Mouse (Mus musculus) limb, embryonic 13.5 days (tissue): ENCODE results near the gene Psmc5. TPM values are rescaled to one million over a fixed set of nuclear protein-coding genes. Genes with fewer than 3 reads are reported as not detected.

Experiments
- ATAC-seq: fragments of 200-750 bp; cut with Nextera tagmentation; 2 replicates; pipeline ENCODE4 v1.8.0; 2017; ENCODE audit warnings: low read depth, moderate number of reproducible peaks, moderate TSS enrichment; ENCODE audit not compliant: low FRiP score
- H3K27ac ChIP-seq: fragments of 300-500 bp; sonication (generic); 2 replicates; pipeline ENCODE4 v1.5.1; 2015; ENCODE audit warnings: inconsistent platforms, mild to moderate bottlenecking, moderate library complexity
- H3K27me3 ChIP-seq: fragments of 300-500 bp; sonication (generic); 2 replicates; pipeline ENCODE4 v1.6.1; 2015; ENCODE audit warnings: mild to moderate bottlenecking, inconsistent platforms
- H3K36me3 ChIP-seq: fragments of 300-500 bp; sonication (generic); 2 replicates; pipeline ENCODE4 v1.6.1; 2015; ENCODE audit warnings: inconsistent platforms, mild to moderate bottlenecking, moderate library complexity
- H3K4me1 ChIP-seq: fragments of 300-500 bp; sonication (generic); 2 replicates; pipeline ENCODE4 v1.6.1; 2015; ENCODE audit warnings: inconsistent platforms
- H3K4me2 ChIP-seq: fragments of 300-500 bp; sonication (generic); replicated peaks from 2 replicates; pipeline ENCODE4 v1.6.1; 2015; ENCODE audit warnings: inconsistent platforms, mild to moderate bottlenecking, moderate library complexity
- H3K4me3 ChIP-seq: fragments of 300-500 bp; sonication (generic); 2 replicates; pipeline ENCODE4 v1.5.1; 2015; ENCODE audit warnings: moderate library complexity, mild to moderate bottlenecking, inconsistent platforms
- H3K9ac ChIP-seq: fragments of 300-500 bp; sonication (generic); 2 replicates; pipeline ENCODE4 v1.6.1; 2015; ENCODE audit warnings: mild to moderate bottlenecking, inconsistent platforms
- H3K9me3 ChIP-seq: fragments of 300-500 bp; sonication (generic); 2 replicates; pipeline ENCODE4 v1.6.1; 2016; ENCODE audit warnings: inconsistent platforms
- WGBS: fragments of 180-500 bp; shearing (Covaris S2); methylation state at CpG from one replicate; pipeline ENCODE4 v1.1.7; 2015; 5-methylcytosine and 5-hydroxymethylcytosine counted together
- polyA plus RNA-seq: library from polyadenylated mRNA; unstranded; fragments of >200 nt; fragmentation: Nextera tagmentation; extraction: Ambion mirVana; gene quantifications from 2 replicates; pipeline ENCODE4 v1.2.1, GENCODE M21; 2015

Psmc5 gene
- polyA plus RNA-seq, 1 experiment from 2014 or later: 320 TPM

GRCm38 (mm10) chr11:106271794-106272643 is 16.1 kb downstream of the Psmc5 start:
- Histone ChIP-seq H3K9ac (peak overlapping the region; percentile 100), H3K27ac (peak overlapping the region; percentile 96), H3K4me1 (peaks cover 76% of the 10 kb centered on the region), H3K9me3 (no peaks in the 10 kb centered on the region), H3K36me3 (peaks cover 4% of the 10 kb centered on the region), H3K4me3 (peak overlapping the region; percentile 76), H3K4me2 (peak overlapping the region; percentile 94), H3K27me3 (no peaks in the 10 kb centered on the region)
- WGBS: 1% methylated on average over 32 of the region's 41 CpGs
- no peak; the same call in 1 of the 2 replicates for ATAC-seq

GRCm38 (mm10) chr11:106272644-106273310 is 16.8 kb downstream of the Psmc5 start, which contains the start of gene Smarcd2:
Gene Smarcd2, minus strand, starts transcription at chr11:106272972.
- WGBS: under 1% methylated on average over 61 of the region's 72 CpGs
- Histone ChIP-seq H3K9me3 (no peaks in the 10 kb centered on the region), H3K4me2 (peak within 1 kb of the TSS; percentile 94), H3K27me3 (no peaks in the 10 kb centered on the region), H3K4me1 (peaks cover 69% of the 10 kb centered on the region), H3K36me3 (no peaks in the 10 kb centered on the region; the same call in 1 of the 2 replicates), H3K4me3 (peak within 1 kb of the TSS; percentile 76), H3K9ac (peak within 1 kb of the TSS; percentile 100), H3K27ac (peak within 1 kb of the TSS; percentile 96)
- peak; percentile 94 for ATAC-seq

GRCm38 (mm10) chr11:106273311-106273684 is 17.3 kb downstream of the Psmc5 start:
- H3K4me2 ChIP-seq: peak overlapping the region; percentile 94
- no peaks in the 10 kb centered on the region for H3K9me3 ChIP-seq
- H3K36me3 ChIP-seq: no peaks in the 10 kb centered on the region; the same call in 1 of the 2 replicates
- peak overlapping the region; percentile 87 for H3K27ac ChIP-seq
- no peak for ATAC-seq
- H3K4me3 ChIP-seq: peak overlapping the region; percentile 76
- no peaks in the 10 kb centered on the region; the same call in 1 of the 2 replicates for H3K27me3 ChIP-seq
- WGBS: 10% methylated on average over 16 of the region's 16 CpGs
- H3K4me1 ChIP-seq: peaks cover 63% of the 10 kb centered on the region
- peak overlapping the region; percentile 65 for H3K9ac ChIP-seq

- no peaks in the 10 kb centered on the region; the same call in 1 of the 2 replicates for H3K36me3 ChIP-seq
- peak overlapping the region; percentile 76; the same call in 1 of the 2 replicates for H3K4me3 ChIP-seq
- WGBS: 92% methylated on average over 6 of the region's 6 CpGs
- H3K27ac ChIP-seq: 0 out of 2 replicates have a peak overlapping the region, but pooled peaks have one; percentile 87
- no peaks in the 10 kb centered on the region for H3K9me3 ChIP-seq
- H3K9ac ChIP-seq: no peak overlapping the region
- peaks cover 58% of the 10 kb centered on the region for H3K4me1 ChIP-seq
- no peaks in the 10 kb centered on the region; the same call in 1 of the 2 replicates for H3K27me3 ChIP-seq
- H3K4me2 ChIP-seq: peak overlapping the region; percentile 94
- ATAC-seq: no peak
These were observed 17.9 kb downstream of the Psmc5 start for GRCm38 (mm10) chr11:106273811-106274210.

GRCm38 (mm10) chr11:106274374-106274773 is 18.4 kb downstream of the Psmc5 start:
- Histone ChIP-seq H3K9me3 (no peaks in the 10 kb centered on the region), H3K27me3 (no peaks in the 10 kb centered on the region; the same call in 1 of the 2 replicates), H3K4me3 (no peak overlapping the region), H3K4me2 (0 out of 2 replicates have a peak overlapping the region, but pooled peaks have one; percentile 94), H3K27ac (peak overlapping the region; percentile 49), H3K36me3 (no peaks in the 10 kb centered on the region; the same call in 1 of the 2 replicates), H3K9ac (no peak overlapping the region), H3K4me1 (peaks cover 53% of the 10 kb centered on the region)
- WGBS: 72% methylated on average over 1 of the region's 1 CpGs
- no peak for ATAC-seq

- no peak overlapping the region; the same call in 1 of the 2 replicates for H3K4me2 ChIP-seq
- H3K4me3 ChIP-seq: no peak overlapping the region
- H3K27me3 ChIP-seq: no peaks in the 10 kb centered on the region; the same call in 1 of the 2 replicates
- no peaks in the 10 kb centered on the region; the same call in 1 of the 2 replicates for H3K36me3 ChIP-seq
- peak overlapping the region; percentile 49 for H3K27ac ChIP-seq
- no peak overlapping the region for H3K9ac ChIP-seq
- no peaks in the 10 kb centered on the region for H3K9me3 ChIP-seq
- H3K4me1 ChIP-seq: peaks cover 50% of the 10 kb centered on the region
- WGBS: 59% methylated on average over 7 of the region's 7 CpGs
- ATAC-seq: no peak
These were observed 19.0 kb downstream of the Psmc5 start for GRCm38 (mm10) chr11:106274971-106275411.

GRCm38 (mm10) chr11:106276454-106276853 is 20.5 kb downstream of the Psmc5 start, which contains the start of gene Tcam1:
Gene Tcam1, plus strand, starts transcription at chr11:106276672.
- H3K9ac ChIP-seq: no peak within 1 kb of the TSS
- H3K4me3 ChIP-seq: peak within 1 kb of the TSS; percentile 30

GRCm38 (mm10) chr11:106282452-106282851 is 26.5 kb downstream of the Psmc5 start:
- peaks cover 8% of the 10 kb centered on the region for H3K4me1 ChIP-seq
- H3K27me3 ChIP-seq: no peaks in the 10 kb centered on the region; the same call in 1 of the 2 replicates
- H3K4me2 ChIP-seq: no peak overlapping the region
- no peak overlapping the region for H3K4me3 ChIP-seq
- H3K9ac ChIP-seq: no peak overlapping the region
- H3K9me3 ChIP-seq: no peaks in the 10 kb centered on the region
- 84% methylated on average over 6 of the region's 6 CpGs for WGBS
- H3K36me3 ChIP-seq: no peaks in the 10 kb centered on the region
- H3K27ac ChIP-seq: no peak overlapping the region
- ATAC-seq: no peak

More at GRCm38 (mm10) chr11:106276454-106276853, 20.5 kb downstream of the Psmc5 start, which contains the start of gene Tcam1:
- peak; percentile 38; the same call in 1 of the 2 replicates for ATAC-seq
- no peaks in the 10 kb centered on the region for H3K9me3 ChIP-seq
- peak within 1 kb of the TSS; percentile 60 for H3K4me2 ChIP-seq
- WGBS: 8% methylated on average over 25 of the region's 25 CpGs
- H3K4me1 ChIP-seq: peaks cover 35% of the 10 kb centered on the region
- no peaks in the 10 kb centered on the region; the same call in 1 of the 2 replicates for H3K27me3 ChIP-seq
- H3K27ac ChIP-seq: no peak within 1 kb of the TSS
- H3K36me3 ChIP-seq: no peaks in the 10 kb centered on the region

GRCm38 (mm10) chr11:106283371-106283770 is 27.4 kb downstream of the Psmc5 start:
- WGBS: 78% methylated on average over 4 of the region's 4 CpGs

GRCm38 (mm10) chr11:106284126-106284525 is 28.2 kb downstream of the Psmc5 start:
- Histone ChIP-seq H3K9ac (no peak overlapping the region), H3K4me3 (no peak overlapping the region), H3K36me3 (no peaks in the 10 kb centered on the region), H3K4me2 (no peak overlapping the region), H3K27me3 (no peaks in the 10 kb centered on the region), H3K4me1 (peaks cover 8% of the 10 kb centered on the region), H3K9me3 (no peaks in the 10 kb centered on the region), H3K27ac (no peak overlapping the region)
- ATAC-seq: no peak
- 73% methylated on average over 8 of the region's 8 CpGs for WGBS

More at GRCm38 (mm10) chr11:106283371-106283770, 27.4 kb downstream of the Psmc5 start:
- H3K9me3 ChIP-seq: no peaks in the 10 kb centered on the region
- no peak overlapping the region for H3K4me2 ChIP-seq
- no peaks in the 10 kb centered on the region for H3K27me3 ChIP-seq
- H3K9ac ChIP-seq: no peak overlapping the region
- no peak overlapping the region for H3K27ac ChIP-seq
- H3K4me1 ChIP-seq: peaks cover 8% of the 10 kb centered on the region
- H3K36me3 ChIP-seq: no peaks in the 10 kb centered on the region
- ATAC-seq: no peak
- H3K4me3 ChIP-seq: no peak overlapping the region

GRCm38 (mm10) chr11:106286206-106286605 is 30.3 kb downstream of the Psmc5 start:
- Histone ChIP-seq H3K27ac (no peak overlapping the region), H3K4me1 (peaks cover 8% of the 10 kb centered on the region), H3K9ac (no peak overlapping the region), H3K9me3 (no peaks in the 10 kb centered on the region), H3K4me3 (no peak overlapping the region), H3K27me3 (no peaks in the 10 kb centered on the region), H3K36me3 (no peaks in the 10 kb centered on the region), H3K4me2 (no peak overlapping the region)
- 84% methylated on average over 7 of the region's 7 CpGs for WGBS
- no peak for ATAC-seq
